Mouse (Mus musculus): ENCODE results near the gene Sytl3.

DNA sequence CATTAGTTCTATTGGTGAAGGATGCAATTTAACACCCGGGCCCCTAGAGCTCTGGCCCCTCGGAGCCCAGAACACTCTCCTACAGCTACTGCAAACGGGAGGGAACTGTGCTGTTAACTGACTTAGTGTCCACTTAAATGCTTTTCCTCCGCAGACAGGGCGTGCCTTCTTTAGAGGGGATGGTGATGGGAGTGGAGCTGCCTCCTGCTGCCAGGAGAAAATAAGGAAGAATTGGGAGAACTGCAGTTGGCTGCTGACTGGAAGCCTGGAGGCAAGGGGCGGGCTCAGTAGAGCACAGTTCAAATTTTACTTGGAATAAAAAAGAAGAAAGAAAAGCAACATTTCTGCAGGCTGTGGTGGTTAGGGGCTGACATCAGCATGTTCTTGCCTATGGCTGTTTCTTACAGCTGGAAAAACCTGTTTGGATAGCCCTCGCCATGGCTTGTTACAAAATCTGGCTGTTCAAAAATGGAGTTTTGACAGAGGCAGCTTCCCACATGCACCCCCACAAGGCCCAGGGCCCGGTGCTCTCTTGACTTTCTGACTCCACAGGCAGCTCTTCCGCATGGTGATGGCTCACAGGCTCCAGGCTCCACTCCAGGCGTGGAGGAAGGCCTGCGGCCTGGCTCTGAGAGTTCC, 92.4 kb downstream of the Sytl3 start:
- no peak for TF ChIP-seq CTCF (IDR thresholded peaks at IDR 0.05; ENCODE audit: low read depth)
- TF ChIP-seq EP300 (IDR thresholded peaks at IDR 0.05; ENCODE audit: low read depth): no peak
